Mouse (Mus musculus) layer of hippocampus, postnatal 10 days (tissue): ENCODE data around the gene Kcnq1. TPM values are rescaled to one million over a fixed set of nuclear protein-coding genes. Genes with fewer than 3 reads are reported as not detected.

Experiments used
- DNase-seq, 2 experiments: peaks; one replicate each; pipeline ENCODE4 v3.0.0; 2021; ENCODE audit warnings: low spot score in 2 of 2
- long read RNA-seq: library from polyadenylated mRNA; stranded (forward); transcript quantifications from one replicate; pipeline ENCODE4 v2.0.0, GENCODE M21; 2023
- total RNA-seq, 2 experiments: library from RNA; stranded (reverse); gene quantifications; 2 replicates each; pipeline ENCODE4 v1.2.3; 2021

The Kcnq1 gene
- 1 to 10 TPM; 1.0 to 2.3 TPM for total RNA-seq
- long read RNA-seq, partial matches to known transcripts = 0 of 1 reads
- long read RNA-seq, other reads (novel, unspliced or antisense) = 1 of 1 reads

- no peak for DNase-seq
Observed at GRCm38 (mm10) chr7:143106062-143106461, at the start of gene Kcnq1. TSS of gene Kcnq1 (plus strand) at chr7:143106362.

- DNase-seq = no peak
Observed at GRCm38 (mm10) chr7:143057023-143057422, 49.1 kb upstream of the Kcnq1 start.

- DNase-seq = no peak
Observed at GRCm38 (mm10) chr7:143057667-143058220, 48.4 kb upstream of the Kcnq1 start.

DNA sequence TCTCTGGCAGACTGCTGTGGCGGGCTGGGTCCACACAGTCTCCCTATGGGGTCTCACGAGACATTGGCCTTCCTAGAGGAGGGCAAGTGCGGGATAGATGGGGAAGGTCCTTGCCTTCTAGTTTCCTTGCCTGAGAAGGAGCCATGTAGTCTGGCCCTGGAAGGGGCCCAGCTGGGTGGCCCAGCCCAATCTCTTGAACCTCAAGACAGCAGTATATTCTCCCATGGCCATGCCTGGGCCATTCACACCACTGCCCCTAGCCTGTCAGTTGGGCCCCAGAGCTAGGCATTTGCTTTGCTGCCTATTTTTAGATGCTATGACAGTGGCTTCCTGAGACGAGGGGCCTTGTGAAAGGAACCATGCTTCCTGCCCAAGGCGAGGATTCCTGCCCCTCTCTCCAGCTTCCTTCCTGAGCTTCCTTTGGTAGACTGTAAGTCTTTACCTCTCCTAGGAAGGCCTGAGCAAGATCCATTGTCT lies 47.9 kb upstream of the Kcnq1 start:
- no peak for DNase-seq

- DNase-seq = peak; percentile 49 to 60
Observed at GRCm38 (mm10) chr7:143059202-143059870, 46.8 kb upstream of the Kcnq1 start.

DNA sequence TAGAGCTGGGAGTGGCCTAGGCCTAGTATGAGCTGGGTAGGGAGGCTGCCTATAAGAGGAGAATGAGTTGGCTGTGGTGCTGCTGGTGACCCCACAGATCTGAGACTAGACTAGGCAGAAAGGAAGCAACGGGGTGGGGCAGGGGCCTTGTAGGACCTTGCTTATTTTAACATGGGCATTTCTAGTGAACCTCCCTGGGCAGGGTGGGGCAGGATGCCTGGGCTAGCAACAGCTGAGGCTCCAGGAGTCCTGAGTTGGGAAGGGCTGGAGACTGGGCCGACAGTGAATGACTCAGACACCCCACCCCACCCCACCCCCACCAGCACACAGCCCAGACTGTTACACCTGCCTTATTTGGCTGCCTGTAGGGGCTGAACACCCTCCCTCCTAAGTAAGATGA lies 43.5 kb upstream of the Kcnq1 start:
- DNase-seq = no peak

GRCm38 (mm10) chr7:143064226-143064625 lies 41.9 kb upstream of the Kcnq1 start:
- DNase-seq = peak; percentile 52 to 64

DNA sequence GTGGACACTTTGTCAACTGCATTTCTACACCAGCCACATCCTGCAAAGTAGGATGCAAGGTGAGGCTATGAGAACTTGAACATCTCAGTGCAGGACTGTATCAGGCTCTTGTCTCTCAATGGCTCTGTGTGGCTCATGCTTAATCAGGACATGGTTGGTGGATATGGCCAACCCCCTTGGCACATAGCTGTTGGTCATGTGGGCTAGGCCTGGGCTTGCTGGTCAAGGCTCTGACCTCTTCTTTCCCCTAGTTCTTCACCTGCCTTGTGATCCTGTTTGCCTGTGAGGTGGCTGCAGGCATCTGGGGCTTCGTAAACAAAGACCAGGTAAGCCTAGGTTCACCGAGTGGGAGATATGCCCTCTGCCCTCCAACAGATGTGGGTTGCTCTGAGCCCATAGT lies 40.5 kb upstream of the Kcnq1 start:
- no peak for DNase-seq

- no peak for DNase-seq
Observed at GRCm38 (mm10) chr7:143067469-143067868, 38.7 kb upstream of the Kcnq1 start.

DNA sequence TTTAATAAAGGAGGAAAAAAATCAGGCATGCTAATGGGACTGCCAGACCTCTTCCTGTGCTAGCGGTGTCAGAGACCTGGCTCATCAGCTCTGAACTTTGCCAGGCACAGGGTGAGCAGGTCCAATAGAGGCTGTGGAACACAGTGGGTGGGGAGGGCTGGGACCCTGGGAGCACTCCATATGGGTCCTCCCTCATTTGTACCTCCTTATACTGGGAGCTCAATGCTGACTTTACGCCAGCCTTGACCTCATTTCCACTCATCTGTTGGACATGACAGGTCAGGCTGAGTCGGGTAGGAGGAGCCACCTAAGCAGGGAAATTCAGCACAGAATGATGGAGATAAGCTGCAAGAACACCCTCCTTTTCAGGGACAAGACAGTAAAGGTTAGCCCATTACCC lies 38.3 kb upstream of the Kcnq1 start:
- no peak for DNase-seq

GRCm38 (mm10) chr7:143068316-143068881 lies 37.8 kb upstream of the Kcnq1 start:
- peak; percentile 66 to 76 for DNase-seq

- peak; percentile 97 for DNase-seq
Observed at GRCm38 (mm10) chr7:143068882-143069591, 37.1 kb upstream of the Kcnq1 start, which contains the start of gene Tssc4. TSS of gene Tssc4 (plus strand) at chr7:143069249.

DNA sequence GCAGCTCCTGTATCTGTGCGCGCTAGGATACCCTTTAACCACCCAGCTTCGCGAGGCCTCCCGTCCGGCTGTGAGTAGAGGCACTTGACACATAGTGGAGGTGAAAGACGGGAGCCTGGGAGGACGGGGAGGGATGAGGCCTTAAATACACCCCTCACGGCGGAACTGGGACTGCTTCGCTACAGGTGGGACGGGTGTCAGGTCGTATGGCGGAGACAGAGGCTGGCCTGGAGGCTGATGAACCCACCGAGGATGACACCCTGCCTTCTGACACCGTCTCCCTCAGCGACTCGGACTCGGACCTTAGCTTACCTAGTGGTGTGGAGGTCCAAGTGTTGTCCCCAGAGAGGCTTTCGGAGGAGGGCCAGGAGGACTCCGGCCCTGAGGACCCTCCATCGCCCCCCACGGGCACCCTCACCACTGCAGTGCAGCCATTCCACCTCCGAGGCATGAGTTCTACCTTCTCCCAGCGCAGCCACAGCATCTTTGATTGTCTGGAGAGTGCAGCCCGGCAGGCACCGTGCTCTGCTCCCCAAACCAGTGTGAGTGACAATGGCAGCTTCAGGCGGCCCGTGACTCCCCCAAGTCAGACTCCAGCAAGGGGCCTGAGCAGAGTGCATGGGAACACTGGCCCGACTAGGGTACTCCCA lies 36.3 kb upstream of the Kcnq1 start:
- DNase-seq = peak in 1 of 2 experiments; percentile 20

- DNase-seq = no peak
Observed at GRCm38 (mm10) chr7:143070506-143071070, 35.6 kb upstream of the Kcnq1 start.

GRCm38 (mm10) chr7:143072605-143073004 lies 33.6 kb upstream of the Kcnq1 start:
- DNase-seq = no peak

DNA sequence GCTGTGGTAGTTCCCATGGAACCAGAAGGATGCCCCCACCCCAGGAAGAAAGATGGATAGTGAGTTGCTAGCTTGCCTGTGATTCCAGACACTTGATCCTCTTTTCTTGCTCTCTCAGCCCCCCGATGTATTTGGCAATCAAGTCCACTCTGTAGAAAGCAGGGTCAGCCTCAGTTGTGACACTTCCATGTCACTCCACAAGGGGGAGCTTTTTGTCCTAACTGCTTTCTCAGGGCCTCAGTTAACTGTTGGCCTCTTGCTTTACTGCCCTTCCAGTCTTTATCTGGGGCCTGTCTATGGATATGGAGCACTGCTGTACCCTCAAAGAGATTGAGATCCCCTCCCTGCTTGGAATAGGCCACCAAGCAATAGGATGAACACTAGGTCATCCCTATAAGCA lies 33.1 kb upstream of the Kcnq1 start:
- DNase-seq = peak in 1 of 2 experiments; percentile 69

DNA sequence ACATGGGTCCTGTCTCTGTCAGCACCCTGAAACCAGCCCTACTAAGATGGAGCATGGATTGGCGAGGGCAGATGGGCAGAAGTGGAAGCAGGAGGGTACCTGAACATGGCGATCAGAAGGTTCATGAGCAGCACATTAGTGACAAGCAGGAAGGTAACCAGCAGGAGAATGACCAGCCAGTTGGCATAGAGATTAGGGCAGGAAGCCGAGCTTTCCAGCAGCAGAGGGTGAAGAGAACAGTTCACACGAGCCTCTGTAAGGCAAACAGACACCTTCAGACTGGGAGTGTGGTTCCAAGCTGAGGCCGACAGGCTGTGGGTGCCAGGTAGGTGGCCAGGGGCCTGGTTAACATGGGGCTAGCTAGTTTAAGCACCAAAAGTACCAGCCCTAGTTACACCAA lies 30.8 kb upstream of the Kcnq1 start:
- no peak for DNase-seq

GRCm38 (mm10) chr7:143077351-143077750 lies 28.8 kb upstream of the Kcnq1 start:
- DNase-seq = no peak

DNA sequence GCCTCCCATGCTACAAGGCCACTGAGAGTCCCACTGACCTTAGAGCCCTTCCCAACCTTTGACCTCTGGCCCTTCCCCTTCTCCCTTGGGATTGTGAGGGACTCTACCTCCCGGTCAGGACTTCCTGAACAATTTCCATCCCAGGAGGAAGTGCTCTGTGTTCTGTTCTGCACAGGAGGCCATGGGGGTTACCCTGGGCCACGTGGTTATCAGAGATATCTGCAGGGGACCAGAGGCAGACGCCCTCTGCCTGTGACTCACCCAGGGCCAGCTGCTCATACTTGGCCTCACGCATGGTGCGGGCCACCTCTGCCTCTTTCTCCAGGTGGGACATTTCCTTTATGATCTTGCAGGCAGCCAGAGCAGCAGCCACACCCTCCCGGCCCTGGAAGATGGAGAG lies 24.1 kb upstream of the Kcnq1 start:
- no peak for DNase-seq

DNA sequence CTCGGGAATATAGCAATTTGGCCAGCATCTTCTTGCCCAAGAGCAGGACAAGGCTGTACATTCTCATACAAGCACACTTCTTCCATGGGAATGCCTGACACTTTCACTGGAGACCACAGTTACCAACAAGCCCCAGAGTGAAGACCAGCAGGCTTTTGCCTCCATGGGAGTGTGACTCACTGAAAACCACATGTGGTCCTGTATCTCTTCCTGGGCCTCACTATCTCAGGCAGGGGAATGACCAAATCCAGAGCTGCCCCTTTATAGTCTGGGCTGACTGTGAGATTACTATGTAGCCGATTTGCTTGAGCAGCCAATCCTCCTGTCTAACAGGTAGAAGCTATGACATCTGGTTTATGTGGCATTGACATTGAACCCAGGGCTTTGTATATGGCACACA lies 22.5 kb upstream of the Kcnq1 start:
- no peak for DNase-seq

- peak; percentile 73 to 76 for DNase-seq
Observed at GRCm38 (mm10) chr7:143086366-143086765, 19.8 kb upstream of the Kcnq1 start.
